ENCODE assay signal across 12 mouse cellular contexts in genomic region chr11:70165972-70166921, GRCm38 (mm10). TPM values are rescaled to one million over a fixed set of nuclear protein-coding genes. Genes with fewer than 3 reads are reported as not detected.
DNase-seq lines count a peak whose midpoint lies in the region; ATAC-seq and TF ChIP-seq lines count a peak whose summit lies in the region.
"Had no signal": no experiment of that assay in that cellular context is flagged by ENCODE, and none has a peak within 500 bp of the region (broad histone marks: within the 10 kb centered on the region; RNA-seq: fewer than 3 reads in every experiment).

No protein-coding gene starts in this region.

- H3K4me2 ChIP-seq in liver, postnatal 0 days (ENCODE audit: low read depth, low read length), result no peak overlapping the region
- H3K4me2 ChIP-seq in kidney, embryonic 16.5 days (replicated peaks; ENCODE audit: low read depth, low read length), result no peak overlapping the region
- H3K4me2 ChIP-seq: heart, embryonic 13.5 days; lung, embryonic 15.5 days had no signal

- H3K36me3 ChIP-seq in liver, postnatal 0 days (replicated peaks; ENCODE audit: insufficient read depth, low read length), result no peaks in the 10 kb centered on the region
- H3K36me3 ChIP-seq in kidney, embryonic 16.5 days (ENCODE audit: insufficient read depth, low read length), result no peaks in the 10 kb centered on the region
- H3K36me3 ChIP-seq: heart, embryonic 13.5 days; lung, embryonic 15.5 days had no signal

- no peaks in the 10 kb centered on the region for H3K27me3 ChIP-seq in liver, postnatal 0 days (ENCODE audit: insufficient read depth, low read length)
- no peaks in the 10 kb centered on the region for H3K27me3 ChIP-seq in kidney, embryonic 16.5 days (ENCODE audit: insufficient read depth, low read length)
- H3K27me3 ChIP-seq: lung, embryonic 15.5 days had no signal

- TF ChIP-seq EP300 in liver, postnatal 0 days (IDR thresholded peaks at IDR 0.05; ENCODE audit: low read depth), result no peak

- H3K27ac ChIP-seq in liver, postnatal 0 days (ENCODE audit: low read depth), result no peak overlapping the region
- no peak overlapping the region for H3K27ac ChIP-seq in kidney, embryonic 16.5 days (ENCODE audit: low read length)
- H3K27ac ChIP-seq: heart, embryonic 13.5 days; lung, embryonic 15.5 days had no signal

- H3K9me3 ChIP-seq in liver, postnatal 0 days (ENCODE audit: low read length), result no peaks in the 10 kb centered on the region
- H3K9me3 ChIP-seq in kidney, embryonic 16.5 days (ENCODE audit: low read length), result no peaks in the 10 kb centered on the region
- H3K9me3 ChIP-seq: heart, embryonic 13.5 days; lung, embryonic 15.5 days had no signal

- H3K9ac ChIP-seq in liver, postnatal 0 days (replicated peaks), result no peak overlapping the region
- H3K9ac ChIP-seq in kidney, embryonic 16.5 days (replicated peaks; ENCODE audit: low read length), result no peak overlapping the region
- H3K9ac ChIP-seq: heart, embryonic 13.5 days; lung, embryonic 15.5 days had no signal

- TF ChIP-seq CTCF in liver, postnatal 0 days (IDR thresholded peaks at IDR 0.05; ENCODE audit: low read depth), result no peak

- 50% methylated on average over 16 of the region's 16 CpGs for WGBS in liver, postnatal 0 days (ENCODE audit: insufficient replicate concordance)
- 76% methylated on average over 16 of the region's 16 CpGs for WGBS in kidney, embryonic 16.5 days

- H3K4me3 ChIP-seq in liver, postnatal 0 days (ENCODE audit: low read depth, low read length), result no peak overlapping the region
- H3K4me3 ChIP-seq in kidney, embryonic 16.5 days (ENCODE audit: low read length), result no peak overlapping the region
- H3K4me3 ChIP-seq: heart, embryonic 13.5 days; lung, embryonic 15.5 days had no signal

- DNase-seq in adrenal gland, adult 2 months, result peak; percentile 27
- DNase-seq in adrenal gland, postnatal 25 days, result no peak
- no peak for DNase-seq in liver, postnatal 0 days
- DNase-seq in liver, result no peak
- DNase-seq in brain, adult 2 months (ENCODE audit: low read depth, low spot score), result peak; percentile 2
- no peak for DNase-seq in urinary bladder, postnatal 10 days (ENCODE audit: low spot score)
- DNase-seq: cerebellum, adult 11 months; thymus, adult 2 months had no signal

- H3K4me1 ChIP-seq in liver, postnatal 0 days (ENCODE audit: insufficient read depth), result no peaks in the 10 kb centered on the region
- H3K4me1 ChIP-seq in kidney, embryonic 16.5 days (ENCODE audit: insufficient read depth, low read length), result peaks cover 10% of the 10 kb centered on the region; the same call in 1 of the 2 replicates
- H3K4me1 ChIP-seq: heart, embryonic 13.5 days; lung, embryonic 15.5 days had no signal

- peak; percentile 47; the same call in 1 of the 2 replicates for ATAC-seq in liver, postnatal 0 days
- peak; percentile 88 for ATAC-seq in megakaryocyte, adult 5-6 weeks (ENCODE audit: poor library complexity, severe bottlenecking)
- ATAC-seq in kidney, embryonic 16.5 days (ENCODE audit: low FRiP score, low TSS enrichment), result no peak

RNA-seq across cellular contexts. Expression of gene Clec10a, which starts 10.2 kb away (rescaled TPM):
- 1 to 10 TPM; 1.9 to 6.1 TPM for total RNA-seq in adrenal gland, adult 2 months (2021)
- polyA plus RNA-seq in adrenal gland, adult 2 months (2012; rRNA removed), result 1.2 and 1.7 TPM in 2 replicates
- total RNA-seq in adrenal gland, postnatal 25 days (2021), result 0.81 and 2.0 TPM in 2 replicates
- polyA plus RNA-seq in liver, postnatal 0 days (2015; fragmentation: Nextera tagmentation; extraction: Ambion mirVana), result 0.46 and 0.81 TPM in 2 replicates
- total RNA-seq in megakaryocyte, adult 5-6 weeks (2015), result 34.6 and 35.3 TPM in 2 replicates
- 35.5 and 36.5 TPM in 2 replicates for total RNA-seq in megakaryocyte, adult 5-6 weeks (2017)
- polyA plus RNA-seq in kidney, embryonic 16.5 days (2015; fragmentation: Nextera tagmentation; extraction: Ambion mirVana), result 0.67 and 0.80 TPM in 2 replicates

RNA-seq across cellular contexts. Expression of gene Mgl2, which starts 36.1 kb away (rescaled TPM):
- 1 to 10 TPM; 3.5 to 8.1 TPM for total RNA-seq in adrenal gland, adult 2 months (2021)
- 2.2 and 2.3 TPM in 2 replicates for polyA plus RNA-seq in adrenal gland, adult 2 months (2012; rRNA removed)
- 2.2 and 2.6 TPM in 2 replicates for total RNA-seq in adrenal gland, postnatal 25 days (2021)
- polyA plus RNA-seq in liver, postnatal 0 days (2015; fragmentation: Nextera tagmentation; extraction: Ambion mirVana), result 1.5 TPM in 2 replicates
- total RNA-seq in megakaryocyte, adult 5-6 weeks (2015), result 3.3 and 4.5 TPM in 2 replicates
- total RNA-seq in megakaryocyte, adult 5-6 weeks (2017), result 3.3 and 4.5 TPM in 2 replicates
- polyA plus RNA-seq in kidney, embryonic 16.5 days (2015; fragmentation: Nextera tagmentation; extraction: Ambion mirVana), result 0.31 and 0.36 TPM in 2 replicates

RNA-seq across cellular contexts. Expression of gene Slc16a11, which starts 46.3 kb away (rescaled TPM):
- total RNA-seq in adrenal gland, adult 2 months (2021), result under 1 TPM in 1 of 2 experiments, not detected in 1; 0.73 TPM
- polyA plus RNA-seq in adrenal gland, adult 2 months (2012; rRNA removed), result 0.68 and 2.4 TPM in 2 replicates
- 2.4 TPM in 1 of 2 replicates, not detected in the other for total RNA-seq in adrenal gland, postnatal 25 days (2021)
- 1.4 and 1.8 TPM in 2 replicates for polyA plus RNA-seq in liver, postnatal 0 days (2015; fragmentation: Nextera tagmentation; extraction: Ambion mirVana)
- not detected in 2 replicates for total RNA-seq in megakaryocyte, adult 5-6 weeks (2015)
- total RNA-seq in megakaryocyte, adult 5-6 weeks (2017), result not detected in 2 replicates
- polyA plus RNA-seq in kidney, embryonic 16.5 days (2015; fragmentation: Nextera tagmentation; extraction: Ambion mirVana), result 5.2 and 5.5 TPM in 2 replicates

RNA-seq across cellular contexts. Expression of gene Slc16a13, which starts 54.6 kb away (rescaled TPM):
- 1 to 10 TPM; 2.7 to 3.7 TPM for total RNA-seq in adrenal gland, adult 2 months (2021)
- 5.0 and 5.6 TPM in 2 replicates for polyA plus RNA-seq in adrenal gland, adult 2 months (2012; rRNA removed)
- 3.7 and 4.9 TPM in 2 replicates for total RNA-seq in adrenal gland, postnatal 25 days (2021)
- 1.3 and 1.9 TPM in 2 replicates for polyA plus RNA-seq in liver, postnatal 0 days (2015; fragmentation: Nextera tagmentation; extraction: Ambion mirVana)
- total RNA-seq in megakaryocyte, adult 5-6 weeks (2015), result 1.9 and 2.5 TPM in 2 replicates
- 2.3 and 7.7 TPM in 2 replicates for total RNA-seq in megakaryocyte, adult 5-6 weeks (2017)
- polyA plus RNA-seq in kidney, embryonic 16.5 days (2015; fragmentation: Nextera tagmentation; extraction: Ambion mirVana), result 18.6 and 19.3 TPM in 2 replicates

Comparison
In these comparisons a context has a peak if more than half of its experiments do, and no peak if none do; other contexts are left out.
1. DNase-seq: peak in adrenal gland, adult 2 months (single experiment) and brain, adult 2 months (single experiment); none in adrenal gland, postnatal 25 days (single experiment), liver, postnatal 0 days (single experiment), liver (single experiment) and urinary bladder, postnatal 10 days (single experiment).
2. RNA of gene Clec10a, which starts 10.2 kb away (total RNA-seq): 34.6 to 36.5 TPM in megakaryocyte, adult 5-6 weeks; 1.9 to 6.1 TPM in adrenal gland, adult 2 months and 0.81 to 2.0 TPM in adrenal gland, postnatal 25 days; every median in the first group is over 4 times any median in the second.